Mouse (Mus musculus) left cerebral cortex, adult 11 months (tissue): ENCODE results near the gene Sox10.

Experiments used
- DNase-seq: peaks from one replicate; pipeline ENCODE4 v3.0.0; 2022; ENCODE audit warnings: low spot score

Gene Sox10

DNA sequence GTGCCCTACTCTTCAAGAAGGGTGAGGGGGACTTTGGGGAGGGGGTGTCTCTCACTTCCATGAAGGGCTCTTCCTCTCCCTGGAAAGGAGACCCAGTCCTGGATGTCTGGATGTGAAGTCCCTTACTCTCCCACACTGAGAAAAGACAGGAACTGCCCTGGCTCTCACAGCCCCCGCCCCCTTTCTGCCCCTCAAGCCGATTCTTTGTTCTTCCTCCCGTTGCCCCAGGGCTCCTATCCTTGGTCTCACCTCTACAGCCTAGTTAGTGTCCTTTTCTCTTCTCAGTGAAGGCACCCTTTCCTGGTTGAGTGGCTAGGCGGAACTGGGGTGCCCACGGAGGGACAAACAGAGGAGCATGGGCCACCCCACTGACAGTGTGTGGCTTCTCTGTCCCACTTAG lies at the start of gene Sox10:
Sox10 (minus strand) TSS at position 101 of the 400 bp plus-strand sequence.
- no peak for DNase-seq

DNA sequence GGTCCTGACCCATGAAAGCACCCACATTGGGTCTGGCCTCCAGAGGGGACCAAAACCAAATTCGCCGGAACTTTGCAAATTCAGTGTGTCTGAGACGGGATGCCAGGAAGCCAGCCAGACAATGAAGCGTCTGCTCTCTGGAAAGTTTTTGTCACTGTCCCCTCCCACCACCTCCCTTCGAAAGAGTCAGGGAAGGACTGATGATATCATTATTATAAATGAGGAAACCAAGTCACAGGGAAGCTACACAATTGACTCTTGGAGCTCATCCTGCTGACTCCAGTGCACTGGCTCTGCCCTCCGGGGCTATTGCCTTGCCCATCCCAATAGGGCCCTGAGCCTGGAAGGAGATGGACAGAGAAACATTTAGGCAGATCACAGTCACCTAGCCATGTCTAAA lies 48.6 kb upstream of the Sox10 start:
- DNase-seq = no peak

DNA sequence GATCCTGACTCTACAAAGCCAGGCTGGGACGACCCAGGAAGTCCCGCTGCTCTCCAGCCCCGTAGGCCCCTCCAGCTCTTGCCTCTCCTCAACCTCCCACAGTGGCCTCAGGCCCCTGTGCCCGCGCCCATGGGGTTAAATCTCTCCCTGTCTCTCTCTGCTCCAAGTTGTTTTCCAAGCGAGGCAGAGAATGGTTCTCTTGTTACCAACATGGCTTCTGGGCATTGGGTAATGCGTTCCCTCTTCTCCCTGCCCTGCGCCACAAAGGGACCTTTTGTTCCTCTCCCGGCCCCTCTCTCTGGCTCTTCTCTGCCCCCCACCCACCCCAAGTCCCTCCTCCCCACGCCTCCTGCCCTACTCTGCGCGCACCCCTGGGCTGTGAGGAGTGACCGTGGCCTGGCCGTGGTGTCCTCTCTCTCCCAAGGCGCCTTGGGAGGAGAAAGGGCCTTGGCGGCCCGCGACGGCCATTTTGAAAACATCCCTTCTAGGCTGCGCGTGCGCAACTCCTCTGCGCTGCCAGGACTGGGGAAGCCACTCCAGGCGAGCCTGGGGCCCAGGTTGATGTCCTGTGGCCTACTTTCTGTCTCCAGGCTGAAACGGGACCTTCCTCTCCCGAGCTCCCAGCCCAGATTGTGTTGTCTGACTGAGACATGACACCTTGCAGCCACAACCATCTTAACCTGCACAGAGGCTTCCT lies 47.9 kb upstream of the Sox10 start:
- peak; percentile 29 for DNase-seq

DNA sequence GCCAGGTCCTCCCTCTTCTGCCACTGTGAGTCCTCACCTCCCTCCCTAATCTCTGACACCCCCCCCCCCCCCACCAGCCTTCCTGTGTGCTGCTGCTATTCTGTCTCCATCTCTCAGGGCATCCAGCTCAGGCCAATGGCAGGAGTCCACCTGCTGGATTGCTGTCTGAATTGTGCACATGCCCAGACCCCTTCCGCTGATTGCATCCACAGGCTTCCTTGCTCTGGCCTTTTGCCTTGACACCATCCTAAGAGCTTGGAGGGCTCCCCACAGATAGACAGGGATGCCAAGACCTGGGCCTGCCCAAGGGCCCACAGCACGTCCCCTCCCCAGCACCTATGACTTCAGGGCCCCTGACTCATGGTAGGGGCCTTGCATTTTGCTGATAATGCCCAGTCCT lies 45.3 kb upstream of the Sox10 start:
- no peak for DNase-seq

DNA sequence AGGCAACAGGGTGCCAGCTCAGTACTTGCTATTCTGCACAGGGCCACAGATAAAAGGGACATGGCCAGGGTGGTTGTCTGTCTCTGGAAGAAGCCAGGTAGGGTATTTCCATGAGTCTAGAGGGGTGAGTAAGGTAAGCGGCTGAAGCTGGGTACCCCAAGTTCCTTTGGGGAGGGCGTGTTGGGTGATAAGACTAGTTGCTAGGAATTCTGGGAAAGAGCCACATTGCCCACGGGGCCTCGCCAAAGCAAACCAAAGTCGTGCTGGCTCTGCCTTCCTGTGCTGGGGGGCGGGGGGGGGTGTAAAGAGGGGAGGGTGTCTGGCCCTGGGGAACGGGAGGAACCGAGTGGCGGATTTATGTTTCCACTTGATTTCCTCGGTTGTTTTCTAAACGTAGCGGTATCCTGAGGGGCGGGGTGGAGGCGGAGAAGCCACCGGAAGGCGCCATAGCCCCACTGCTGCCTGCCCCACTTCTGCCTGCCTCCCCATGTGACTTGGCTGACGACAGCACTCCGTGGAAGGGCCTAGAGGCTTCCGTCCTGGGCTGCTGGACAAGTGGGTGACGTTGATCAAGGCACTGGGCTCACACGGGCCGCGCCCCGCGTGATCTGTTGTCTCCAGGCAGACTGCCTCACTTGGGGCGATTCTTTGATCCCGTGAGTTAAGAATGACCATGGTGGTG lies 43.9 kb upstream of the Sox10 start:
- no peak for DNase-seq

DNA sequence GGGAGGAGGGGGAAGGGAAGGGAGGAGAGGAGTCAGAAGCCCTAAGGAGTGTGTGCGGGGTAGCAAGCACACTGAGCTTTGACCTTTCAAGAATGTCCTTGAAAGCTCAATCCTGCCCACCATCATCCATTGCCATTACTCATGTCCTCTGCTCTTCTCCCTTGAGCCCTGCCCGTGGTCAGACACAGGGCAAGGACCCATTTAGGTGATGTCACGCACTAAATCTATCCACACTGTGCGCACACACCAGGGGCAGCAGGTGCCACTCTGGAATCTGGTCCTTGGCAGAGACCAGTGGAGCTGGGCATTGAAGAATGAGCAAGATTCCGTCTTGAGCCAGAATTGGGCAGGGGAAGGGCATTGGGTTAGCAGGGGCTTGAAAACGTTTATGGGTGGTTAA lies 43.2 kb upstream of the Sox10 start:
- no peak for DNase-seq

DNA sequence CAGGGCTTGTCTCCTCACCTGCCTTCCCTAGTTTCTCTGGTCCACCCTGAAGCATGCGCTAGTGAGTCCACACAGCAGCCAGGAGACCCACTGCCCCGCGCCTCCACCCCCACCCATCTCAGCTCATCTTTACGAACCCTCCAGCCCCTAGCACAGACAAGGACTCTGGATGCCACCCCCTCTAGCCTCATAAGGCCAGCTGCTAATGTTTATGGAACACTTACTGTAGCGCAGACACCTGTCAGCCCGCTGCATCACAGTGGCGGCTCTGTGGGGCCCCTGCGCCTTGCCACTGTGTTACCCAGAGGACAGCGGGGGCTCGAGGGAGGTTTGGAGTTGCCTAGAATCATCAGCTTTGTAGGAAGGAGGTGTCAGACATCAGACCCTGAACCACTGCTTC lies 37.5 kb upstream of the Sox10 start:
- no peak for DNase-seq

DNA sequence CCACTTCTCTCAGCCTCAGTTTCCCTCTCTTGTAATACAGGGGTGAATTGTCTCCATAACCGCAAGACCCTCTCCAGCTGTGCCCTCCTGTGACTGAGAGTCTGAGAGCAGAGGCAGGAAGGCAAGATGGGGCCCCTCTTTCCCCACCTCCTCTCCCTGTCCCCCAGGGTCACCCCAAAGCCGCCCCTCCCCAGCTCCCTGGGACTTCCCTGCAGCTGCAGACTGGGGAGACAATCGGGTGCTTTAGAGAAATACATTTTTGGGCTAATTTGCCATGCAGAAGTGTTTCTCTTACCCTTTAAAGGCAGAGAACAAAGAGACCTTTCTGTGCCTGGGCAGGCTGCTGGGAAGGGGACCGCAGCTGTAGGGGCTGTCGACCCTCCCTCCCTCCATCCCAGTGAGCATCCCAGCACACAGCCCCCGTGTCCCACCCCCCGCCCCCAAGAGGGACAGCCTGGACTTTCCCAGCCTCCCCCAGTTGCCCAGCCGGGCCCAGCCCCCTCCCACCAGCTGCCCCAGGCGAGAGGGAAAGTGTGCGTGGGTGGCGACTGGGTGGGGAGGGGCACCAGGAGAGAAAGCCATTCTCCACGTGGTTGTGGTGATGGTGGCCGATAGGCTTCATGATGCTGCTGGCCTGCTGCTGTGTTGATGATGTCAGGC lies 36.6 kb upstream of the Sox10 start:
- DNase-seq = peak; percentile 27

DNA sequence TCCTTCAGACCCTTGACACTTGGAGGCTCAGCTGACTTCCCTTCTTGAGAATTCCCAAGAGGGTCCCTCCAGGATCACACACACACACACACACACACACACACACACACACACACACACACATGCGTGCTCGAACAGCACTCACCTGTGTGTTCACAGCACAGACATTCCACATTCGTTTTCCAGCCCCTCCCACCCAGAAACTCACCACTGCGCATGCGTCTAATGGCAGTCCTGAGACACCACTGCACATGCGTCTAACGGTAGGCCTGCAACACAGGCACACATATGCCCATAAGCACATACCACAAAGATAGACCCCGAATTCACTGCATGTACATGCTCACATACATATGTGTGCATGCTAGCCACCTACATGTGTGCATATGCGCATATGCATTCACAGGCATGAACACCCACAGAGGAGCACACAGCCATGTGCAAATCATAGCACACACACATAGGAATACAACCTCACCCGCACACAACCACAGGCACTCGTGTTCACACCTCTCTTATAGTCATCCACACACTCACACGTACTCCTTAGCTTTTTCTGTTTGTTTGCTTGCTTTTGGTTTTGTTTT lies 34.4 kb upstream of the Sox10 start:
- no peak for DNase-seq

DNA sequence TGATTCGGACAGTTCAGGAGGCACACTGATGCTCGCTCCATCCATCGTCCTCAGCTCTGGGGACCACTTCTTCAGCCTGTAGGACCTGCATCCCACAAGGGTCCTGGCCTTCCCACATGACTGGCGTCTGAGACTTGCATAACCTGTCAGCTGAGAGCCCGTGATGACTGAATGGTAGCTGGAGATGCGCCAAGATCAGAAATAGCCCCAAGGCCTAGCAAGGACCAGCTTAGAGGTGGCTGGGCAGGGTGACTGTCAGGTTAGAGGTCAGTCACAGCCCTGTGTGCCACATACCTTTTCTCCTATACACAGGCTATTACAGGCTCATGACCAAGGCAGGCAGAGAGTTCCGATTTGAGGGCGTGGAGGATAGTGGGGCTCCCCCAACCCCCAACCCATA lies 30.5 kb upstream of the Sox10 start:
- DNase-seq = no peak

DNA sequence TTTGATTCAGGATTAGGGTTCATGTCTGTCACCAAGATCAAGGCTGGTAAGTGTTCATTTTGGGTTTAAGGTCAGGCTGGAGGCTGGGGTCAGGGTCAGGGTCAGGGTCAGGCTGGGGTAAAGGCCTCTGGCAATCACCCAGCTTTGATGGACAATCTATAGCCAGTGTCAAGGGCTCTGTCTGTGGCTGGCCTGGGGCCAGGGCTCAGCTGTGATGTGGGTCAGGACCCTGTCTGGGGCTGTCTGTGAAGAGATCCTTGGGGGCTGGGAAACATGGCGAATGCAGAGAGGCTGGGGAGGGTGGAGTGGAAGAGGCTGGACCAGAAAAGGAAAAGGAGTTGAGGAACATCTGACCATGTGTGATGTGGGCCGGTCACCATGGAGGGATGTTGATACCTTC lies 29.9 kb upstream of the Sox10 start:
- DNase-seq = no peak

DNA sequence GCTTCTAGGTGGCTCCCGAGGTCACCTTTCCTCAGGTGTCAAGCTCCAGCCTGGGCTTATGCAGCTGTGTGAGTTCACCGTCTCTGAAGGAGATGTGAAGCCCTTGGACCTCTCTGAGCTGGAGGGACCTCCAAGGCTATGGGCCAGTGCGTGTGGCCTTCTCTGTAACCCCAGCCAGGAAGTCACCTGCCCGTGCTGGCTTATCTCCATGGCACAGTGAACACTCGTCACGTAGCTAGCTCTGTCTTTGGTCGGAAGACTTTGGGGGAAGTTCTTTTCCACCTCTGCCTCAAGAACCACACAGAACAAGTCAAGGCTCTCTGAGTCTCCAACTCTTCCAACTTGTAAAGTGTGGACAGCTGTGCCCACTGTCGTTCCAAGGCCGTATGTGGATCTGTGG lies 29.0 kb upstream of the Sox10 start:
- DNase-seq = no peak

DNA sequence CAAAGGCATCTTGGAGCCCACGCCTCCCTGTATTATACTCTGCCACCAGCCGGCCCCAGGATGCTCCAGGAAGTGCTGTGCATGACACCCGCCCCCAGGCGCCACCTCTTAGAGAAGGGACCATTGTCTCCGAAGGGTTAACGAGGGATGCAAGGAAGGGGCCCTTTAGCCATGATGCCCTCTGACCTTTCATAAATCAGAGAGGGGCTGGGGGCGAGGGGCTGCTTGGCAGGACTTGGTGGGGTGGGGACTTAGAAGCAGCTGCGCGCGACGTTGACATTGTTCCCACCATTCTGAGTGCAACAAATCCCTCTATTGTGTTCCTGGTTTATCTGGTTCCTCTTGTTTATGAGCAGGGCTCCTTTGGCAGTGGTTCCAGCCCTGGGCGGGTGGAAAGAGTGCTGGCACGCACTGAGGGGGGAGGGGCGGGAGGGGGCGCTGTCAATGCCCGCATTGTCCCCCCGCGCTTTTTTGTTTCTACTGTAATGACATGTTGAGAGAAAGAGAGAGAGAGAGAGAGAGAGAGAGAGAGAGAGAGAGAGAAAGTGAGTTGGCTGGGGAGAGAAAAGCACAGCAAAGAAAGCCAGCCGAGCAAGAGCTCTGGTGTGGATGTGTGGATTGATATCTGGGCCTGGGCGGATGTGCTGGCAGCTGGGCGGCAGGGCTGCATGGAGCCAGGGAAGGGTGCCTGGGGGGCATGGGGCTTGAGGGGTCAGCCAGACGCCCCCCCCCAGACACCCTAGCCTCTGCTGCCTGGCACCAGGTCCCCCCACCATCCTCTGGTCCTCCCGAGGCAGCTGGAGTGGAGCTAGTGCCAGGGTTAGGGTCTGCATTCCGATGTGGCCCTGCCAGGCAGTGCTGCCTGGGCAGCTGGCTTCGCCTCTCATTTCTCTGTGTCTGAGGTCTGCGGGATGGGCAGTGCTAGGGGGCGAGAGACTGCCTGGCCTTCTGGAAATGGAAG lies 28.1 kb upstream of the Sox10 start:
- DNase-seq = peak; percentile 55

DNA sequence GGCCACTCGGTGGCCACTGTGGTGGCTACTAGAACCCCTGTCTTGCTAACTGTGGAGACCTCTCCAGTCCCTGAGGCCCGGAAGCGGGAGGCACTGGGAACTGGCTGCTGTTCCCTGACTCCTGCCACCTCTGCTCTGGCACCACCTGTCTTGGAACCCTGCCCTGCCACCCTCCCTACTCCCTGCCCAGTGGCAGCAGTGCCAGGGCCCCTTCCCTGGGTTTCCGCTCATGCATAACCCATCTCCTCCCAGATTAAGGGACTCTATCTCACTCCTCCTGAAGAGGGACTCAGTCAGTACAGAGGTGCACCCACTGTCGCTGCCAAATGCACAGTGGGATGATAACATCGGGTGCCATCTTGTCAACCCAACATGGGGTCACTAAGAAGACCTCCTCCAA lies 27.4 kb upstream of the Sox10 start:
- no peak for DNase-seq

DNA sequence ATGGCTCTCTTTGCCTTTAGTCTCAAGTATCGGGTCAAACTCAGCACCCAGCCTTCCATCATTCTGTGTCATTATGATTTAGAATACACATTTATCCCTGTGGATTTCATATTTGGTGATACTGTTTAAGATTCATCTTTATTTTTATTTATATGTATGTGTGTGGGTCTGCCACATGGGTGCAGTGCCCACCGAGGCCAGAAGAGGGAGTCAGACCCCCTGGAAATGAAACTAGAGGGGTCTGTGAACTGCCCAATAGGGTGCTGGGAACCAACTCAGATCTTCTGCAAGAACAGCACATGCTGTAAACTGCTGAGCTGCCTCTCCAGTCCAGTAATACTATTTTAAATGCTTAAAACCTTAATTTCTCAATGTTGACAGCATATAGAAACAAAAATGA lies 26.4 kb upstream of the Sox10 start:
- DNase-seq = no peak

DNA sequence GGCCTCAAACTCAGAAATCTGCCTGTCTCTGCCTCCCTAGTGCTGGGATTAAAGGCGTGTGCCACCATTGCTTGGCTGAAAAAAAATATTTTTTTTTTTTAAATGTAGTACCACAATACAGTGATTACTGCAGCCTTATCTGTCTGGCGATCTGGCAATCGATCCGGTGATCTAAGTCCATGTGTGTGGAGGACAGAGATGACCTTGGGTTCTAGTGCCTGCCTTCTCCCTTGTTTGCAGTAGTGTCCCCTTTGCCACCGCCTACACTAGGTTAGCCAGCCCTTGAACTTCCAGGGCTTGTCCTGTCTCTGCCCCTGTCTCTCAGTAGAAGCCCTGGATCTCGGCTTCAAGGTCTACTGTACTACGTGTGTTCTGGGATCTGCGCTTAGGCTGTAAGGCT lies 22.8 kb upstream of the Sox10 start:
- no peak for DNase-seq

DNA sequence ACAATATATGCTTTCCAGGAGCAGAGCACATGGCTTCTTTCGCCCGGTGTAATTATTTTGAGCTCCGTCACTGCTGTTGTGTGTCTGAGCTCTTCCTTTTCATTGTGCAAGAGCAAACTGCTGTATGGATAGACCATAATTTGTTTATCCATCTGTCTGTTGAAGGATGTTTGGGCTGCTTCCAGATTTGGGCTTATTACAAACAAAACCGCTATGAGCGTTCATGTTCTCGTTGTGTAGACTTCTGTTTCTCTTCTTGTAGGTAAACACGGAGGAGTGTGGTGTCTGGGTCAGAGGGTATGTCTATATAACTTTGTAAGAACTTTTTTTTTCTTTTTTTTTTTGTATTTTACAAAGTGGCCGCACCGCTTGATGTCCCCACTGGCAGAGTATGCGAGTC lies 20.2 kb upstream of the Sox10 start:
- DNase-seq = no peak

DNA sequence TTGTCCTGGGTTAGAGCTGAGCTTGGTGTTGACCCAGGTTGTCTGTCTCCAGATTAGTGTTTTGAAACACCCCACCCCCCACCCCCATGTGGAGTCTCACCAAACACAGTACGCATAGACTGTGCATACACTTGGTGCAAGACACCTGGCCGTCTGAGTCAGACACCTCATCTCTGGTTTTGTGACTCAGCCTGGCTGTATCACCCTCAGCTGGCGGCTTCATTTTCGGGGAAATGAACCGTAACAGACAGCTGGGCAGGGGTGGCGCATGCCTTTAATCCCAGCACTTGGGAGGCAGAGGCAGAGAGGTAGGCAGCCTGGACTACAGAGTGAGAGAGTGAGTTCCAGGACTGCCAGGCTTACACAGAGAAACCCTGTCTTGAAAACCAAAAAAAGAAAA lies 11.9 kb upstream of the Sox10 start:
- no peak for DNase-seq

DNA sequence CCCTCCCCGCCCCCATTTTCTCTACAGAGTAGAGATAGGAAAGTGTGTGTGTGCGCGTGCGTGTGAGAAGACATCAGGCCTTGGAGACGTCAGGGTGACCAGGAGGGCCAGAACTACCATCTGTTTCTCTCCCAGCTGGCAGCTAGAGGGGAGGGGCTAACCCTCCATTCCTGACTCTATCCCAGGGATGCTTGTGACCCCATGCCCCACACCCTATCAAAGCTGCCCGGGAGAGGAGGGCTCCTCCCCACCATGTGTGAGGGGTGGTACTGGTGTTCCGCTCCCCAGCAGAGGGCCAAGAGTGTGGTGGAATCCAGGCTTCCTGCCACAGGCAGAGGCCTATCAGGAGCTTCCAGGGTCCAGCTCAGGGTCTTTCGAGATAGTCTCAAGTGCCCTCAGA lies 1.7 kb upstream of the Sox10 start:
- DNase-seq = no peak

DNA sequence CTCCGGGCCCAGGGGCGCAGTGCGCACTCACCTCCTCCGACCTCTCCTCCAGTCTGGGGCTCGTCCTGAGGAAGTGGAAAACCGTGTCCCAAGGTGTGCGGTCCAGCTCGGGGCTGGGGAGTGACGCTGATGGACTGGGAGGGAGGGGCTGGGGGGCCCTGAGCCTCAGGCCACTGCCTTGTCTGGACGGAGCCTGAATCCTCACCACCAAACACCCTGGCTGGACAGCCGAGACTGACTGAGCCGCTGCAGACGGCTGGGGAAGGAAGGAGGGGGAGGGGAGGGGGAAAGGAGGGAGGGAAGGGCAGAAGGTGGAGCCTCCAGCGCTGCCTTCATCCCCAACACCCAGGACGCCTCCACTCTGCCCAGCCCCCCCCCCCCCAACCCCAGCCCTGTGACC lies 789 bp downstream of the Sox10 start:
- no peak for DNase-seq

DNA sequence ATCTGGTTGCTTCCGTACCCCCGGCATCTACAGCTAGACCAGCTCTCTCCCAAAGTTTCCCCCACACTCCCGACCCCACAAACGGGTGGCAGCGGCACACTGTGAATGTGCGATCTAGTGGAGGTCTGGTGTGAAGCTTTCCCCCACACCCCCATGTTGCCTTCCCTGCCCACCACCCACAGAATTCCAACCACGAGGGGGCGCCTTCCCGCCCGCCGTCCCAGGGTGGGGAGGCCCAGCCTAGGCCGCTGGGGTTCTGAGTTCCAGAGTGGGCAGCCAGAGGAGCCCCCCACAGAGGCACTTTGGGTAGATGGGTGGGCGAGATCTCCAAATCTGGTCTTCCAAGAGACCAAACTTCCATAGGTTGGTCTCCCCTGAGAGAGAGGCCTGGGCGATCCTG lies 2.2 kb downstream of the Sox10 start:
- DNase-seq = no peak

DNA sequence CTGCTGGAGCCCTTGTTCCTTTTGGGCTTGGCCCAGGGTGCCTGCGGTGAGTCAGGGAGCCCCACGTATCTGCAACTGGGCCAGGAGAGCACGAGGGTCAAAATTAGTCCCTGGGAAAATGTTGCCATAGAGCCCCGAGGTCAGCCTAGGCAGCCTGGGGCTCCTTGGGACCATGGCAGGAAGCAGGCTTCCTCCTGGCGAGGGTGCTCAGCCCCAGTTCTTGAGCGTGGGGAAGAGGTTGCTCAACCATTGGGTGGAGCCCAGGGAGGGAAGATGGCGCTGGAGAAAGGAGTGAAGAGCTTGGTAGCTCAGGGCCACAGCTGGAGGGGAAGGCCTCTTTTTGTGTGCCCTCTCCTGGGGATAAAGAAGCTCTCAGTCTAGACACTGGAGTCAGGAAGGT lies 2.7 kb downstream of the Sox10 start:
- no peak for DNase-seq
